Mouse (Mus musculus) right cerebral cortex, postnatal 4 days (tissue): ENCODE data around the gene Nr2e1.

Experiments
- DNase-seq: peaks from one replicate; pipeline ENCODE4 v3.0.0-alpha.2; 2022

Nr2e1 gene

GRCm38 (mm10) chr10:42545707-42546503 is 37.5 kb downstream of the Nr2e1 start:
- no peak for DNase-seq

- no peak for DNase-seq
These were observed 45.7 kb downstream of the Nr2e1 start for GRCm38 (mm10) chr10:42537571-42538316.

- no peak for DNase-seq
These were observed 49.5 kb downstream of the Nr2e1 start for GRCm38 (mm10) chr10:42533836-42534453.

GRCm38 (mm10) chr10:42525682-42526081 is 57.8 kb downstream of the Nr2e1 start:
- no peak for DNase-seq

GRCm38 (mm10) chr10:42523556-42524162 is 59.8 kb downstream of the Nr2e1 start:
- no peak for DNase-seq

- no peak for DNase-seq
These were observed 60.5 kb downstream of the Nr2e1 start for GRCm38 (mm10) chr10:42522912-42523311.

- no peak for DNase-seq
These were observed 62.0 kb downstream of the Nr2e1 start for GRCm38 (mm10) chr10:42521315-42521981.

GRCm38 (mm10) chr10:42518363-42518762 is 65.1 kb downstream of the Nr2e1 start:
- DNase-seq = no peak

- DNase-seq = no peak
These were observed 69.3 kb downstream of the Nr2e1 start for GRCm38 (mm10) chr10:42514125-42514524.
